Mouse (Mus musculus) heart, postnatal 0 days (tissue): Measurements from ENCODE around the gene Galnt10. TPM values are rescaled to one million over a fixed set of nuclear protein-coding genes. Genes with fewer than 3 reads are reported as not detected.

Experiments used
- ATAC-seq: fragments of 200-750 bp; cut with Nextera tagmentation; 2 replicates; pipeline ENCODE4 v1.8.0; 2017; ENCODE audit warnings: low read depth, moderate number of reproducible peaks, moderate library complexity; ENCODE audit not compliant: insufficient read depth
- DNase-seq: peaks from one replicate; pipeline ENCODE4 v3.0.0-alpha.2; 2016; ENCODE audit warnings: low spot score
- H3K27ac ChIP-seq: fragments of 300-500 bp; sonication (generic); 2 replicates; pipeline ENCODE4 v1.5.1; 2014; ENCODE audit warnings: low read depth, mild to moderate bottlenecking
- H3K27me3 ChIP-seq: fragments of 300-500 bp; sonication (generic); 2 replicates; pipeline ENCODE4 v1.6.1; 2014; ENCODE audit warnings: low read length, mixed read lengths; ENCODE audit not compliant: control insufficient read depth, insufficient read depth
- H3K36me3 ChIP-seq: fragments of 300-500 bp; sonication (generic); replicated peaks from 2 replicates; pipeline ENCODE4 v1.6.1; 2014; ENCODE audit warnings: low read length, mixed read lengths; ENCODE audit not compliant: control insufficient read depth, insufficient read depth
- H3K4me1 ChIP-seq: fragments of 300-500 bp; sonication (generic); 2 replicates; pipeline ENCODE4 v1.6.1; 2014; ENCODE audit warnings: antibody characterized with exemption; ENCODE audit not compliant: control insufficient read depth, insufficient read depth
- H3K4me2 ChIP-seq: fragments of 300-500 bp; sonication (generic); 2 replicates; pipeline ENCODE4 v1.6.1; 2014; ENCODE audit warnings: low read depth, mild to moderate bottlenecking, low read length, moderate library complexity
- H3K4me3 ChIP-seq: fragments of 300-500 bp; sonication (generic); 2 replicates; pipeline ENCODE4 v1.5.1; 2014; ENCODE audit warnings: low read depth, low read length
- H3K9ac ChIP-seq: fragments of 300-500 bp; sonication (generic); replicated peaks from 2 replicates; pipeline ENCODE4 v1.6.1; 2014; ENCODE audit warnings: low read depth, low read length, mixed read lengths
- H3K9me3 ChIP-seq: fragments of 300-500 bp; sonication (generic); replicated peaks from 2 replicates; pipeline ENCODE4 v1.6.1; 2016; ENCODE audit warnings: low read length; ENCODE audit not compliant: control insufficient read depth
- CTCF ChIP-seq: IDR thresholded peaks from 2 replicates; pipeline ENCODE4 v1.5.1; 2016; ENCODE audit warnings: antibody characterized with exemption, control low read depth, low read depth
- EP300 ChIP-seq: IDR thresholded peaks from 2 replicates; pipeline ENCODE4 v1.6.1; 2016; ENCODE audit warnings: antibody characterized with exemption, low read depth
- WGBS: fragments of 180-500 bp; shearing (Covaris S2); extraction: QIAGEN DNeasy Blood & Tissue Kit; methylation state at CpG from one replicate; pipeline ENCODE4 v1.1.7; 2014; 5-methylcytosine and 5-hydroxymethylcytosine counted together
- polyA plus RNA-seq: library from polyadenylated mRNA; unstranded; fragments of >200 nt; fragmentation: Nextera tagmentation; extraction: Ambion mirVana; gene quantifications from 2 replicates; pipeline ENCODE4 v1.2.1, GENCODE M21; 2015
- total RNA-seq: library from RNA; depleted of rRNA; stranded (reverse); fragments of >200 nt; gene quantifications from 2 replicates; pipeline ENCODE4 v1.2.3, GENCODE M21; 2014; ENCODE audit warnings: low replicate concordance

Galnt10 gene
- total and polyA plus RNA-seq, 2 experiments from 2014 or later = 3.4 to 4.3 TPM

GRCm38 (mm10) chr11:57773936-57774335 is 128.7 kb downstream of the Galnt10 start:
- Histone ChIP-seq H3K4me2 (no peak overlapping the region), H3K4me3 (no peak overlapping the region), H3K4me1 (no peaks in the 10 kb centered on the region), H3K36me3 (no peaks in the 10 kb centered on the region; the same call in 1 of the 2 replicates), H3K9me3 (no peaks in the 10 kb centered on the region), H3K27ac (no peak overlapping the region), H3K27me3 (no peaks in the 10 kb centered on the region), H3K9ac (no peak overlapping the region; the same call in 1 of the 2 replicates)
- ATAC-seq = no peak
- no peak for DNase-seq
- WGBS = 31% methylated on average over 4 of the region's 4 CpGs
- TF ChIP-seq EP300 (no peak), CTCF (no peak)

GRCm38 (mm10) chr11:57775868-57776267 is 130.6 kb downstream of the Galnt10 start:
- WGBS = 59% methylated on average over 6 of the region's 6 CpGs
- H3K4me3 ChIP-seq = no peak overlapping the region
- ATAC-seq (no peak), DNase-seq (no peak)
- no peak overlapping the region for H3K4me2 ChIP-seq
- no peak overlapping the region for H3K9ac ChIP-seq
- TF ChIP-seq CTCF (no peak), EP300 (no peak)
- no peaks in the 10 kb centered on the region; the same call in 1 of the 2 replicates for H3K36me3 ChIP-seq
- no peaks in the 10 kb centered on the region for H3K4me1 ChIP-seq
- H3K27ac ChIP-seq = no peak overlapping the region
- H3K27me3 ChIP-seq = no peaks in the 10 kb centered on the region
- H3K9me3 ChIP-seq = no peaks in the 10 kb centered on the region

GRCm38 (mm10) chr11:57776546-57776945 is 131.3 kb downstream of the Galnt10 start:
- TF ChIP-seq CTCF (no peak), EP300 (no peak)

GRCm38 (mm10) chr11:57778349-57778748 is 133.1 kb downstream of the Galnt10 start:
- no peaks in the 10 kb centered on the region for H3K27me3 ChIP-seq
- no peak overlapping the region for H3K4me2 ChIP-seq
- no peak overlapping the region for H3K4me3 ChIP-seq
- no peaks in the 10 kb centered on the region for H3K9me3 ChIP-seq
- no peak overlapping the region for H3K27ac ChIP-seq
- no peak overlapping the region for H3K9ac ChIP-seq
- peak; percentile 64; the same call in 1 of the 2 replicates for ATAC-seq
- peak; percentile 60 for DNase-seq
- H3K36me3 ChIP-seq = no peaks in the 10 kb centered on the region
- no peaks in the 10 kb centered on the region for H3K4me1 ChIP-seq
- TF ChIP-seq CTCF (peak; percentile 95), EP300 (no peak)
- 21% methylated on average over 5 of the region's 5 CpGs for WGBS

More at GRCm38 (mm10) chr11:57776546-57776945, 131.3 kb downstream of the Galnt10 start:
- ATAC-seq (no peak), DNase-seq (no peak)
- Histone ChIP-seq H3K9me3 (no peaks in the 10 kb centered on the region), H3K4me3 (no peak overlapping the region), H3K4me2 (no peak overlapping the region), H3K4me1 (no peaks in the 10 kb centered on the region), H3K27me3 (no peaks in the 10 kb centered on the region), H3K9ac (no peak overlapping the region), H3K36me3 (no peaks in the 10 kb centered on the region), H3K27ac (no peak overlapping the region)
- WGBS = 85% methylated on average over 3 of the region's 3 CpGs

GRCm38 (mm10) chr11:57779824-57780223 is 134.6 kb downstream of the Galnt10 start:
- ATAC-seq (no peak), DNase-seq (no peak)
- no peak overlapping the region for H3K9ac ChIP-seq
- no peaks in the 10 kb centered on the region for H3K27me3 ChIP-seq
- 87% methylated on average over 14 of the region's 14 CpGs for WGBS
- H3K27ac ChIP-seq = no peak overlapping the region
- no peaks in the 10 kb centered on the region for H3K9me3 ChIP-seq
- no peak overlapping the region for H3K4me3 ChIP-seq
- H3K4me2 ChIP-seq = no peak overlapping the region
- H3K36me3 ChIP-seq = no peaks in the 10 kb centered on the region
- H3K4me1 ChIP-seq = no peaks in the 10 kb centered on the region
- TF ChIP-seq EP300 (no peak), CTCF (no peak)
